Mouse (Mus musculus): ENCODE results near the gene B3galt1.

B3galt1 gene

GRCm38 (mm10) chr2:68061341-68061740 is 495.7 kb downstream of the B3galt1 start:
- DNase-seq (ENCODE audit: low spot score): no peak

- DNase-seq (ENCODE audit: low spot score): no peak
Measured at GRCm38 (mm10) chr2:68079426-68080360, 514.0 kb downstream of the B3galt1 start.

- no peak for DNase-seq (ENCODE audit: low spot score)
Measured at GRCm38 (mm10) chr2:68080872-68081280, 515.2 kb downstream of the B3galt1 start.

GRCm38 (mm10) chr2:68084483-68084882 is 518.8 kb downstream of the B3galt1 start:
- no peak for DNase-seq (ENCODE audit: low spot score)

GRCm38 (mm10) chr2:68086101-68086500 is 520.4 kb downstream of the B3galt1 start:
- no peak for DNase-seq (ENCODE audit: low spot score)

GRCm38 (mm10) chr2:68091559-68091958 is 525.9 kb downstream of the B3galt1 start:
- DNase-seq (ENCODE audit: low spot score): no peak

- DNase-seq (ENCODE audit: low spot score): no peak
Measured at GRCm38 (mm10) chr2:68104641-68105040, 539.0 kb downstream of the B3galt1 start.

GRCm38 (mm10) chr2:68118076-68118475 is 552.4 kb downstream of the B3galt1 start:
- no peak for DNase-seq (ENCODE audit: low spot score)

GRCm38 (mm10) chr2:68124751-68125150 is 559.1 kb downstream of the B3galt1 start:
- peak; percentile 22 for DNase-seq (ENCODE audit: low spot score)

- DNase-seq (ENCODE audit: low spot score): no peak
Measured at GRCm38 (mm10) chr2:68141094-68141493, 575.4 kb downstream of the B3galt1 start.

GRCm38 (mm10) chr2:68143292-68143691 is 577.6 kb downstream of the B3galt1 start:
- no peak for DNase-seq (ENCODE audit: low spot score)

- no peak for DNase-seq (ENCODE audit: low spot score)
Measured at GRCm38 (mm10) chr2:68159751-68160150, 594.1 kb downstream of the B3galt1 start.

GRCm38 (mm10) chr2:68160566-68160965 is 594.9 kb downstream of the B3galt1 start:
- no peak for DNase-seq (ENCODE audit: low spot score)

- no peak for DNase-seq (ENCODE audit: low spot score)
Measured at GRCm38 (mm10) chr2:68162012-68162411, 596.3 kb downstream of the B3galt1 start.

- no peak for DNase-seq (ENCODE audit: low spot score)
Measured at GRCm38 (mm10) chr2:68171306-68171705, 605.6 kb downstream of the B3galt1 start.
